Mouse (Mus musculus): ENCODE data around the gene Kctd17.

DNA sequence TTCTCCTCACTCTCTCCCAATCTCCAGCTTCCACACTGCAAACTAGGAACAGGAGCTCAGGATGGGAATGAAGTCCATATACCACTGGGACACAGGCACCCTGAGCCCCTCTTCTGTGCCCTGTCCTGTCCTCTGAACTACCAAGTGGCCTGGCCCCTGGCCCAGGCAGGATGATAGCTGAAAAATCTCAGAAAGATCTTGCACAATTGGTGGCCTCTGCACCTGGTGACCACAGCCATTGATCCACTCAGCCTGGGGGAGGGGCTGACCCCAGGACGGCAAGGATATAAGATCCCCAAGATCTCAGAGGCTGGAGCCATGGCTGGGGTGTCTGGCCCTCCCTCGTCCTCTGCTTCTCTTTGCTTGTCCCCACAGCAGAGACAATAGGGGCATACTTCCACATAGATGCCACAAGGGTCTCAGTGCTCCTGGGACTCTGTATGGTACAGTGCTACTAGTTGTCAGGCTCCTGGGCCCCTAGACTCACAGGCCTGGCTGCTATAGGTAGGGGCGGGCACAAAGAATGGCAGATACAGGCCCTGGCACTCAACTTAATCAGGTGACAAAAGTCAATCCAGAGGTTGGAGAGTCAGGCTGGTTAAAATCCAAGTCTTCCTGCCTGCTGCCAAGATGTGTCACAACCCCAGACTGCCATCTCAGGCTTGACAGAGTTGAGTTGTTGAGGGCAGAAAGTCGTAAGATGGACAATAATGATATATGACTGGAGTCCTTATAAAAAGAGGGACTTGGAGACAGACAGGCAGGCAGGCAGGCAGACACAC is 42.3 kb downstream of the Kctd17 start:
- TF ChIP-seq CTCF (conservative IDR thresholded peaks at IDR 0.05; ENCODE audit: insufficient read depth, insufficient read length, low read depth, low read length), result no peak
- no peak for TF ChIP-seq POLR2A (IDR thresholded peaks at IDR 0.05; ENCODE audit: low read depth, low read length)

All from kidney, adult 2 months (tissue).